ENCODE assay signal across 8 mouse cellular contexts in genomic region chr15:97327500-97328081, GRCm38 (mm10).
DNase-seq lines count a peak whose midpoint lies in the region; ATAC-seq and TF ChIP-seq lines count a peak whose summit lies in the region.
"Had no signal": no experiment of that assay in that cellular context is flagged by ENCODE, and none has a peak within 500 bp of the region (broad histone marks: within the 10 kb centered on the region; RNA-seq: fewer than 3 reads in every experiment).

No protein-coding gene starts in this region.

- 76% methylated on average over 18 of the region's 18 CpGs for WGBS in kidney, postnatal 0 days

- H3K36me3 ChIP-seq in kidney, postnatal 0 days (ENCODE audit: insufficient read depth, low read length): no peaks in the 10 kb centered on the region
- H3K36me3 ChIP-seq: heart, embryonic 13.5 days had no signal

- H3K4me1 ChIP-seq in kidney, postnatal 0 days (replicated peaks; ENCODE audit: insufficient read depth, low read length): no peaks in the 10 kb centered on the region
- H3K4me1 ChIP-seq: heart, embryonic 13.5 days had no signal

- no peak overlapping the region for H3K27ac ChIP-seq in kidney, postnatal 0 days
- H3K27ac ChIP-seq: heart, embryonic 13.5 days had no signal

- H3K27me3 ChIP-seq in kidney, postnatal 0 days (ENCODE audit: insufficient read depth, low read length): no peaks in the 10 kb centered on the region
- H3K27me3 ChIP-seq: heart, embryonic 13.5 days had no signal

- H3K4me3 ChIP-seq in kidney, postnatal 0 days (replicated peaks; ENCODE audit: low read depth, low read length): no peak overlapping the region
- H3K4me3 ChIP-seq: heart, embryonic 13.5 days had no signal

- H3K9ac ChIP-seq in kidney, postnatal 0 days (ENCODE audit: low read depth, low read length): no peak overlapping the region
- H3K9ac ChIP-seq: heart, embryonic 13.5 days had no signal

- no peak for DNase-seq in kidney, postnatal 0 days (ENCODE audit: low spot score)
- DNase-seq in kidney, adult 11 months: no peak
- DNase-seq in R1 (ENCODE audit: low read depth, low spot score): peak; percentile 89
- DNase-seq in mesoderm, embryonic 11.5 days (ENCODE audit: low read depth, low spot score): peak; percentile 37
- DNase-seq in layer of hippocampus, adult 9-10 months (ENCODE audit: low spot score): no peak
- DNase-seq in urinary bladder, postnatal 10 days (ENCODE audit: low spot score): no peak

- H3K9me3 ChIP-seq in kidney, postnatal 0 days (replicated peaks; ENCODE audit: low read length): no peaks in the 10 kb centered on the region

- peak; percentile 67 for TF ChIP-seq CTCF in kidney, postnatal 0 days (IDR thresholded peaks at IDR 0.05; ENCODE audit: low read depth)

- H3K4me2 ChIP-seq in kidney, postnatal 0 days (ENCODE audit: low read length): no peak overlapping the region
- H3K4me2 ChIP-seq: heart, embryonic 13.5 days had no signal

- no peak for ATAC-seq in kidney, postnatal 0 days (replicated peaks; ENCODE audit: low FRiP score, low read depth)
- peak; percentile 81 for ATAC-seq in erythroblast, adult 5-6 weeks (replicated peaks; ENCODE audit: low FRiP score, poor library complexity, severe bottlenecking)

Comparison
In these comparisons a context has a peak if more than half of its experiments do, and no peak if none do; other contexts are left out.
1. DNase-seq: peak in R1 (single experiment) and mesoderm, embryonic 11.5 days (single experiment); none in kidney, postnatal 0 days (single experiment), kidney, adult 11 months (single experiment), layer of hippocampus, adult 9-10 months (single experiment) and urinary bladder, postnatal 10 days (single experiment).